Mouse (Mus musculus) bone marrow macrophage, adult 2 months (primary cell): ENCODE measurements around the gene Ttll5. TPM values are rescaled to one million over a fixed set of nuclear protein-coding genes. Genes with fewer than 3 reads are reported as not detected.

ENCODE experiments used
- H3K27ac ChIP-seq: 2 replicates; pipeline ENCODE4 v1.5.1; 2012; ENCODE audit warnings: low read depth, low read length; ENCODE audit not compliant: insufficient read depth
- H3K4me1 ChIP-seq: 2 replicates; pipeline ENCODE4 v1.6.1; 2012; ENCODE audit warnings: low read length; ENCODE audit not compliant: control insufficient read depth, insufficient read depth
- H3K4me3 ChIP-seq: 2 replicates; pipeline ENCODE4 v1.5.1; 2012; ENCODE audit warnings: mild to moderate bottlenecking, low read length, moderate library complexity; ENCODE audit not compliant: insufficient read depth
- CTCF ChIP-seq: IDR thresholded peaks from 2 replicates; pipeline ENCODE4 v1.5.1; 2012; ENCODE audit warnings: low read depth, mild to moderate bottlenecking, low read length, moderate library complexity
- POLR2A ChIP-seq: IDR thresholded peaks from 2 replicates; pipeline ENCODE4 v1.6.1; 2012; ENCODE audit warnings: mild to moderate bottlenecking, low read depth, low read length, borderline replicate concordance
- polyA plus RNA-seq: library from polyadenylated mRNA; stranded (reverse); fragments of >200 nt; gene quantifications from 2 replicates; pipeline ENCODE4 v1.2.4, GENCODE M21; 2012; ENCODE audit not compliant: missing spikeins, insufficient read depth, insufficient read length

Gene Ttll5
- polyA plus RNA-seq, 1 experiment: 7.7 TPM

DNA sequence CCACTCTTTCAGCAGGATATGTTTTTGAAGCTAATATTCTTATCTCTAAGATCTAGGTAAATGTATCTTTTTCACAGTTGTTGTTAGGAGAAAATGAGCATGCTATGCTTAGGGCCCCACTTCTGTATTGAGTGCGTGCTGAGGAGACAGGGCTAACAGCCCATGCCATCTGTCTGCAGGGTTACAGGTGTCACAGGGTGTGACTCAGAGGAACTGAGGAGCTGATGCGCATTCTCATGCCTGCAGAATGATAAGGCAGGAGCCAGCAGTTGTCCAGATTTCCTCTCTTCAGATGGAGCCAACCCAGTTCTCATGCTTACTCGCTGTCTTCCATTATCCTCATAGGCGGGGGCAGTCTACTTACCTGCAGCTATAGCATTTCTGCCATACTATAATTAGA, 147.2 kb downstream of the Ttll5 start:
- Histone ChIP-seq H3K4me3 (no peak overlapping the region), H3K27ac (no peak overlapping the region), H3K4me1 (peaks cover 26% of the 10 kb centered on the region)
- TF ChIP-seq CTCF (no peak), POLR2A (no peak)

DNA sequence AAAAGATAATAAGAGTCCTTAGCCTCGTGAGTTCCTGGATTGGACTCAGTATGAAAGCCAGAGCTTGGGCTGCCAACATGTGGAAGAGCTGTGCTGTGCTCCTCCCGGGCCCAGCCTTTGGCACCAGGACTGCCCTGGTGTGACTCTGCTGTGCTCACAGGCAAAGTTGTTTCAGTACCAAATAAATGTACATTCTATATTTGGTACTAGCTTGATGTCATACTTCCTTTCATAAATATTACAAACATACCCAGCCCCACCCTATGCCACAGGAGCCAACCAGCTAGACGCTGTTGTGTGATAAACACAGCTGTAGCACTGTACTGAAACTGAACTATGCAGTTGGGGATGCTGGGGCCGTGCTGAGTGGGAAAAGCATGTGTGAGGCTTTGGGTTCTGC, 149.1 kb downstream of the Ttll5 start:
- H3K27ac ChIP-seq: peak overlapping the region; percentile 65
- peaks cover 28% of the 10 kb centered on the region for H3K4me1 ChIP-seq
- H3K4me3 ChIP-seq: 0 out of 2 replicates have a peak overlapping the region, but pooled peaks have one; percentile 2
- no peak for TF ChIP-seq CTCF
- no peak for TF ChIP-seq POLR2A

DNA sequence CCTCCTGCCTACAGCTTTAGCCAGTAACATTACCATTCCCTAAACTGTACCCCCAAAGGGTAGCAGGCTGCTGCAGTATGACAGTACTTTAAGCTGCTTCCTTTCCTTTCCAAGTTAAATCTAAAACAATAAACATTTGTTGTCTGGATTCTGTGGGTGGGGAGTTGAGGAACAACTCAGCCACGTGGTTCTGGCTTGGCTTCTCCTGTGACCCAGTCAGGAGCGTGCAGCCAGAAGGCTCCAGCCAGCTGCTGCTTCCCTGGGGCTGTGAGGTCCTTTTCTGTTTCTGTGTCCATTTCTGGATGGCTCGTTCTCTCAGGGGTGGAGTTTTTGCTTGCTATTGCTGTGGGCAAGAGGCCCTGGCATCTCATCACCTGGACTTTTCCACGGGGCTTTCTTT, 149.6 kb downstream of the Ttll5 start:
- Histone ChIP-seq H3K4me3 (0 out of 2 replicates have a peak overlapping the region, but pooled peaks have one; percentile 2), H3K27ac (peak overlapping the region; percentile 65), H3K4me1 (peaks cover 28% of the 10 kb centered on the region)
- TF ChIP-seq POLR2A (no peak), CTCF (no peak)

- peak overlapping the region; percentile 83 for H3K27ac ChIP-seq
Observed at GRCm38 (mm10) chr12:85979996-85980395, 155.5 kb downstream of the Ttll5 start.

GRCm38 (mm10) chr12:85985524-85985923, 161.1 kb downstream of the Ttll5 start:
- H3K4me1 ChIP-seq: peaks cover 23% of the 10 kb centered on the region
- H3K4me3 ChIP-seq: no peak overlapping the region
- TF ChIP-seq POLR2A: no peak
- TF ChIP-seq CTCF: no peak
- peak overlapping the region; percentile 64 for H3K27ac ChIP-seq

More at GRCm38 (mm10) chr12:85979996-85980395, 155.5 kb downstream of the Ttll5 start:
- Histone ChIP-seq H3K4me3 (peak overlapping the region; percentile 50), H3K4me1 (peaks cover 13% of the 10 kb centered on the region)
- no peak for TF ChIP-seq CTCF
- no peak for TF ChIP-seq POLR2A

- H3K4me1 ChIP-seq: peaks cover 24% of the 10 kb centered on the region
- peak overlapping the region; percentile 64 for H3K27ac ChIP-seq
- H3K4me3 ChIP-seq: no peak overlapping the region
- no peak for TF ChIP-seq CTCF
- no peak for TF ChIP-seq POLR2A
Observed at GRCm38 (mm10) chr12:85986024-85986423, 161.6 kb downstream of the Ttll5 start.

GRCm38 (mm10) chr12:85986540-85987443, 162.3 kb downstream of the Ttll5 start:
- H3K27ac ChIP-seq: no peak overlapping the region

GRCm38 (mm10) chr12:85987444-85987889, 163.0 kb downstream of the Ttll5 start:
- Histone ChIP-seq H3K27ac (no peak overlapping the region), H3K4me3 (no peak overlapping the region), H3K4me1 (peaks cover 30% of the 10 kb centered on the region)
- TF ChIP-seq CTCF (no peak), POLR2A (no peak)

More at GRCm38 (mm10) chr12:85986540-85987443, 162.3 kb downstream of the Ttll5 start:
- H3K4me3 ChIP-seq: no peak overlapping the region
- TF ChIP-seq POLR2A (no peak), CTCF (no peak)
- H3K4me1 ChIP-seq: peaks cover 30% of the 10 kb centered on the region

- Histone ChIP-seq H3K4me1 (peaks cover 34% of the 10 kb centered on the region), H3K27ac (no peak overlapping the region), H3K4me3 (no peak overlapping the region)
- TF ChIP-seq POLR2A (no peak), CTCF (no peak)
Observed at GRCm38 (mm10) chr12:85988121-85988520, 163.7 kb downstream of the Ttll5 start.

GRCm38 (mm10) chr12:85988818-85989377, 164.4 kb downstream of the Ttll5 start:
- Histone ChIP-seq H3K27ac (no peak overlapping the region), H3K4me1 (peaks cover 42% of the 10 kb centered on the region), H3K4me3 (no peak overlapping the region)
- TF ChIP-seq CTCF (no peak), POLR2A (no peak)
